Mouse (Mus musculus) layer of hippocampus, adult 6 months (tissue): ENCODE results near the gene Ppp1r3d. TPM values are rescaled to one million over a fixed set of nuclear protein-coding genes. Genes with fewer than 3 reads are reported as not detected.

Experiments used
- long read RNA-seq, 2 experiments: library from polyadenylated mRNA; unstranded; transcript quantifications; one replicate each; pipeline ENCODE4 v2.0.0; 2019 to 2020
- polyA plus RNA-seq: library from polyadenylated mRNA; unstranded; fragments of <200 nt; fragmentation: Nextera tagmentation; gene quantifications from 2 replicates; pipeline ENCODE4 v1.2.3, GENCODE M21; 2021

Gene Ppp1r3d
- 2.8 and 3.3 TPM in 2 replicates for polyA plus RNA-seq
- long read RNA-seq, experiment 1, transcript Ppp1r3d-201 (1 exons, 3,267 nt) = major isoform, 5 of 5 reads
- long read RNA-seq, experiment 1, partial matches to known transcripts = 0 of 5 reads
- long read RNA-seq, experiment 1, other reads (novel, unspliced or antisense) = 0 of 5 reads
- long read RNA-seq, experiment 2, transcript Ppp1r3d-201 (1 exons, 3,267 nt) = major isoform, 62 of 62 reads
- long read RNA-seq, experiment 2, partial matches to known transcripts = 0 of 62 reads
- long read RNA-seq, experiment 2, other reads (novel, unspliced or antisense) = 0 of 62 reads

GRCm38 (mm10) chr2:178414261-178415149 is at the start of gene Ppp1r3d, which contains the start of gene Fam217b:
Gene Ppp1r3d, minus strand, starts transcription at chr2:178414472.
Gene Fam217b, plus strand, starts transcription at chr2:178414524.

GRCm38 (mm10) chr2:178430231-178430630 is 16.0 kb upstream of the Ppp1r3d start, which contains the start of gene Cdh26:
Gene Cdh26, plus strand, starts transcription at chr2:178430531.

GRCm38 (mm10) chr2:178407053-178407815 is 7.0 kb downstream of the Ppp1r3d start, which contains the start of gene Sycp2:
Gene Sycp2, minus strand, starts transcription at chr2:178407685.

Other genes with a start within 250 kb of the Ppp1r3d start
- 0.04 TPM in 1 of 2 replicates, not detected in the other for gene Sycp2, start 6.8 kb downstream of the Ppp1r3d start, polyA plus RNA-seq
- gene Fam217b, start 52 bp upstream of the Ppp1r3d start, polyA plus RNA-seq = 10.6 and 13.8 TPM in 2 replicates
- 0.45 and 0.53 TPM in 2 replicates for gene Cdh26, start 16.1 kb upstream of the Ppp1r3d start, polyA plus RNA-seq